Comparison of ENCODE assay signal across 17 mouse cellular contexts in genomic region chr9:89228122-89228521, GRCm38 (mm10). TPM values are rescaled to one million over a fixed set of nuclear protein-coding genes. Genes with fewer than 3 reads are reported as not detected.
"Had no signal": no experiment of that assay in that cellular context is flagged by ENCODE, and none has a peak within 500 bp of the region (broad histone marks: within the 10 kb centered on the region; RNA-seq: fewer than 3 reads in every experiment).

No protein-coding gene starts in this region.

- H3K27ac ChIP-seq: left cerebral cortex, adult 2 months; limb, embryonic 15.5 days; liver, embryonic 13.5 days; midbrain, embryonic 13.5 days; stomach, postnatal 0 days had no signal

- H3K4me2 ChIP-seq: limb, embryonic 15.5 days; liver, embryonic 13.5 days; midbrain, embryonic 13.5 days had no signal

- ATAC-seq: liver, postnatal 0 days; midbrain, embryonic 13.5 days had no signal

- H3K9me3 ChIP-seq: limb, embryonic 15.5 days; liver, embryonic 13.5 days; midbrain, embryonic 13.5 days had no signal

- H3K27me3 ChIP-seq: limb, embryonic 15.5 days; liver, embryonic 13.5 days; midbrain, embryonic 13.5 days had no signal

- H3K4me1 ChIP-seq: limb, embryonic 15.5 days; liver, embryonic 13.5 days; midbrain, embryonic 13.5 days had no signal

- H3K4me3 ChIP-seq: left cerebral cortex, adult 2 months; limb, embryonic 15.5 days; liver, embryonic 13.5 days; midbrain, embryonic 13.5 days had no signal

- H3K9ac ChIP-seq: limb, embryonic 15.5 days; liver, embryonic 13.5 days; liver, postnatal 0 days; midbrain, embryonic 13.5 days had no signal

- DNase-seq: kidney, adult 18-20 months; kidney, postnatal 10 days; kidney, postnatal 4 days; liver, embryonic 13.5 days; liver, postnatal 0 days; lung, postnatal 4 days; right cerebral cortex, postnatal 14 days had no signal

- H3K36me3 ChIP-seq: limb, embryonic 15.5 days; liver, embryonic 13.5 days; midbrain, embryonic 13.5 days had no signal

RNA-seq across cellular contexts. Expression of gene Gm29094, which starts 28.9 kb away (rescaled TPM):
- total RNA-seq: layer of hippocampus, postnatal 25 days; left cerebral cortex, adult 2 months; left cerebral cortex, postnatal 25 days; midbrain, postnatal 0 days had no signal
- polyA plus RNA-seq: intestine, embryonic 14.5 days; kidney, embryonic 14.5 days; limb, embryonic 11.5 days; limb, embryonic 15.5 days; liver, embryonic 13.5 days; midbrain, embryonic 13.5 days; midbrain, postnatal 0 days; stomach, postnatal 0 days had no signal
